Mouse (Mus musculus) ovary, postnatal 14 days (tissue): Measurements from ENCODE around the gene Jph2.
A peak's percentile ranks its signal among the peaks of the same experiment; 100 is the strongest.

Source experiments
- DNase-seq: peaks from one replicate; pipeline ENCODE4 v3.0.0; 2022; ENCODE audit warnings: low spot score

Gene Jph2

GRCm38 (mm10) chr2:163303037-163303436 lies 94.8 kb downstream of the Jph2 start:
- no peak for DNase-seq

GRCm38 (mm10) chr2:163301641-163302040 lies 96.2 kb downstream of the Jph2 start:
- DNase-seq: no peak

- DNase-seq: peak; percentile 39
Observed at GRCm38 (mm10) chr2:163300069-163301060, 97.4 kb downstream of the Jph2 start.

GRCm38 (mm10) chr2:163296999-163297630 lies 100.7 kb downstream of the Jph2 start:
- no peak for DNase-seq

GRCm38 (mm10) chr2:163288881-163289379 lies 108.9 kb downstream of the Jph2 start:
- DNase-seq: peak; percentile 33
